Mouse (Mus musculus) bone marrow macrophage, adult 2 months (primary cell): ENCODE data around the gene Col26a1.

Experiments
- CTCF ChIP-seq: IDR thresholded peaks from 2 replicates; pipeline ENCODE4 v1.5.1; 2012; ENCODE audit warnings: low read depth, mild to moderate bottlenecking, low read length, moderate library complexity
- POLR2A ChIP-seq: IDR thresholded peaks from 2 replicates; pipeline ENCODE4 v1.6.1; 2012; ENCODE audit warnings: mild to moderate bottlenecking, low read depth, low read length, borderline replicate concordance

DNA sequence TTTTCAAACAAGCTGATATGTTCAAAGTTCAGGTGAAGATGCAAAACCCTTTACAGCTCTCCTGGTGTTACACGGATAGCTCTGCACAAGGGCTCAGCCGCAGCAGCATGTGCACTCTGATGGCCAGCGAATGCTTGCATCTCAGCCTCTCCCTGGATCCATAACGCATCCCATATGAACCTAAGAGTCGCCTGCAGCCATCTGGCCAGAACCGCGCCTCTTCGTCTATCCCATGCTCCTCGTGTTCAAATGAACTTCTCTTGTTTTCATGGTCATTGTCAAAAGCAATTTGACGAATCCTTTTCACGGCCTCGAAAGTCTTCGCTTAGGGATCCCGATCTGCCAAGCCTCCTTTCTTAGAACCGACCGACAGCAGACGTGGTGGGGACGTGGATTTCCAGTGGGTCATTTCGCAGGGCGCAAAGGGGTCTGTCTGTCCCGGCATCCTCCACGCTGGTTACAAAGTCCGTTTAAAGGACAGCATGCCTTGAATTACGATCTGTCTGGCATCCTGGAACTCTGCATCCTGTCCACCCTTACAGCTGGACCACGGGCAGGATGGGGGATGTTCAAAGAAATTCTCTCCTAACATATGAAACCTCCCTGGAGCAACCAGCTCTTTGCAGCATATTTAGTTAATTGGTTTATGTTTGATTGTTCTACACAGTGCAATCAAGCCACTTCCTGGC, 12.0 kb upstream of the Col26a1 start:
- TF ChIP-seq CTCF (no peak), POLR2A (no peak)
